Mouse (Mus musculus) heart, postnatal 0 days (tissue): Measurements from ENCODE around the gene Coq10a.

Source experiments
- CTCF ChIP-seq: IDR thresholded peaks from 2 replicates; pipeline ENCODE4 v1.5.1; 2016; ENCODE audit warnings: antibody characterized with exemption, control low read depth, low read depth
- EP300 ChIP-seq: IDR thresholded peaks from 2 replicates; pipeline ENCODE4 v1.6.1; 2016; ENCODE audit warnings: antibody characterized with exemption, low read depth

- TF ChIP-seq CTCF (no peak), EP300 (no peak)
These were observed 11.8 kb upstream of the Coq10a start for GRCm38 (mm10) chr10:128380565-128380964.
